Mouse (Mus musculus): ENCODE data around the gene Cadps.
A peak's percentile ranks its signal among the peaks of the same experiment; 100 is the strongest.

Gene Cadps

DNA sequence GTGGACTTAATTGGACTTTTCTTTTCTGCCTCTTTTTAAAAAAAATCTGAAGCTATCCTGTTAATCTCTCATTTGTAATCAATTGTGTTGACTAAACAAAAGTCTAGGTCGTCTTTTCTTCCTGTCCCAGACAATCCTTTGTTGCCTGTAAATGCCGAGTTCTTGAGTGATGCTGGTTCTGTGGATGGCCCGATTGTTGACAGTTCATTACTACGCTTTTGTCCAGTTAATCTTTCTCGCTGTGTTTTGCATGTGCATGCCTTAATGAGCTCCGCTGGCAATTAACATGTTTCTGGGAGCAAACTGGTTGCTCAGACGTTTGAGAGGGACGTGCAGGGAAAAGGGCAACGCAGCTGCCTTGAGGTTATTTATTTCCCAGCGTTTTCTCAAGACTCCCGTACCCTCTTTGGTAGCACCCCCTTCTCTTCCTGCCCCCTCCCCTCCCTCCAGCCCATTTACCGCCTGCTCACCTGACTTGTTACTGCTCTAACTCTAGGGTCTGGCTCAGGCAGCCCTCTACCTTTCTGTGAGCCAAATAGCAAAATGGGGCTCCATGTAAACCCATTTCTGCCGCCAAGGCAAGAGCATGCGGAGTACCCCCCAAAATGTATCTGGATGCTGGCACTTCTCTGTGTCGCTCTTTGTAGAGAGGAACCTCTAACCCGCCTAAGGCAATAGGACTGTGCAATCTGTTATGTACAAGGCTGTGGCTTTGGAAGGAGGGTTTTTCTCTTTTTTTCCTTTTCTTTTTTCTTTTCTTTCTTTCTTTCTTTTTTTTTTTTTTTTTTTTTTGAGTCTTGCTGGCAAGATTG, 484.7 kb downstream of the Cadps start:
- DNase-seq: peak; percentile 98

DNA sequence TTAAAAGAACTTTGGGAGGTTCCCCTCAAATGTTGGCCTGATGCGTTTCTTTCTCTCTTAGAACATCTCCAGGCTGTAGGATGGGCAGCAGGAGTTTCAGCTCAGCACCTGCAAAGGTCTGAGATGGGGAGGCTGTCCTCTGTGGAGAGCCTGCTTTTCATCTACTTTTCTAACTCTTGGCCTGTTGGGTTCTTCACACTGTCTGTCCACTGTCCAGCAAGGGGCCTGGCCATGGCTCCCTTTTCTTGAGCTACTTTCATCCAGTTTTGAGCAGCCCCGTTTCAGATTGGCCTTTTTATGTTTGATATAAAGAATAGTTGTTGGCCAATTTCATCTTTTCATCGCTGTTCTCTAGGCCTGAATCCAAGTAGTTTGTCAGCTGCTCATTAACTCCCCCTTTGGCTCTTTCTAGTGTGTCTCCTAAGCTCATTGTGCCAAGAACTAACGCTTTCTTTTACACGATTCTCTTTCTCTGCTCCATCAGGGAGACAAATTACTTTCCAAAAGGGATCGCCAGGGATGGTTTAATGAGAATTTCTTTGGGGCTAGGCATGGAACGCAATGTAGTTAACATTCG, 485.4 kb downstream of the Cadps start:
- DNase-seq: peak; percentile 97

GRCm38 (mm10) chr14:12334925-12335324, 488.0 kb downstream of the Cadps start:
- DNase-seq: peak; percentile 39

- no peak for DNase-seq
Measured at GRCm38 (mm10) chr14:12333622-12334021, 489.3 kb downstream of the Cadps start.
